Mouse (Mus musculus) adrenal gland, postnatal 36 days (tissue): ENCODE measurements around the gene Mlh1. TPM values are rescaled to one million over a fixed set of nuclear protein-coding genes. Genes with fewer than 3 reads are reported as not detected.
A peak's percentile ranks its signal among the peaks of the same experiment; 100 is the strongest.

ENCODE experiments used
- DNase-seq, 2 experiments: peaks; one replicate each; pipeline ENCODE4 v3.0.0; 2021; ENCODE audit warnings: mixed read lengths in 1 of 2
- total RNA-seq, 2 experiments: library from RNA; stranded (reverse); gene quantifications; 2 replicates each; pipeline ENCODE4 v1.2.3; 2021

Mlh1 gene
- total RNA-seq, 2 experiments from 2014 or later, result 14.0 to 15.3 TPM

GRCm38 (mm10) chr9:111286468-111286867 is 14.9 kb upstream of the Mlh1 start:
- DNase-seq, result no peak

DNA sequence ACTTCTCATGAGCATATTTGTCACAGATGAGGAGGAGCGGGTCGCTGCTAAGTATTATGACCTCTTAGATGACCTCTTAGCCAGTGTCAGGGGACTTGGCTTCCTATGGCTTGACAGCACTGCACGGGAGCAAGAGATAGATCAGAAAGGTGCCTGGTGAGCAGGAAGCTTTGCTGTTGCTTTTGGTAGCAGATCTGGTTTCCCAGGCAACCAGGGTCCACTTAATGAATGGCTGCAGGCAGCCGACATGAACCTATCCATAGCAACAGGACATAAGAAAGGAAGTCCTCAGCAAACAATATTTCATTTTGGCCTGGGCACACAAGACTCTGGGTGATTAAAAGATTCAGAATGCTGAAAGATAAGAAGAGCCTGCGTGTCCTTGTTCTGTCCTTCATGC is 14.1 kb upstream of the Mlh1 start:
- DNase-seq, result peak in 1 of 2 experiments; percentile 34

GRCm38 (mm10) chr9:111285061-111285460 is 13.5 kb upstream of the Mlh1 start:
- DNase-seq, result no peak

- peak in 1 of 2 experiments; percentile 62 for DNase-seq
These were observed 3.6 kb upstream of the Mlh1 start for GRCm38 (mm10) chr9:111275156-111275555.

- no peak for DNase-seq
These were observed 2.4 kb upstream of the Mlh1 start for GRCm38 (mm10) chr9:111273958-111274357.

DNA sequence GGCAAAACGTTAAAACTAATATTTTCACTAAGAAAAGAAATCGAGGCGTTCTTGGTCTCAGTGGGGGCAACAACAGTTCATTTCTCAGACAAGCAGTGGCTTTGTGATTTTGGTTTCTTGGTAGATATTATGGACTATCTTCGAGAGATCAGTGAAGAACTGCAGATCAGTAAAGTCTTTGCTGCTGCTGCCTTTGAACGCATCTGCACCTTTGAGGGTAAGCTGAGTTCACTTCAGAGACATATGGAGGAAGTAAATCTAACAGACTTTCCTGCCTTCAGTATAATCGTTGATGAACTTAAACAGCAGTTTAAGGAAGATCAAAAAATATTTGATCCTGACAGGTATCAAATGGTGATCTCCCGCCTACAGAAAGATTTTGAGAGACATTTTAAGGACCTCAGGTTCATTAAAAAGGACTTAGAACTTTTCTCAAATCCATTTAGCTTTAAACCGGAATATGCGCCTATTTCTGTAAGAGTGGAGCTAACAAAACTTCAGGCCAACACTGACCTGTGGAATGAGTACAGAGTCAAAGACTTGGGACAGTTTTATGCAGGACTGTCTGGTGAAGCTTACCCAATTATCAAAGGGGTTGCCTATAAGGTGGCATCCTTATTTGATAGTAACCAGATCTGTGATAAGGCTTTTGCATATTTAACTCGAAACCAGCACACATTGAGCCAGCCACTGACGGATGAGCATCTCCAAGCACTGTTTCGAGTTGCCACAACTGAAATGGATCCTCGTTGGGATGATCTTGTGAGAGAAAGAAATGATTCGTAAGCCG is 1.6 kb upstream of the Mlh1 start:
- DNase-seq, result no peak

GRCm38 (mm10) chr9:111272356-111272755 is 765 bp upstream of the Mlh1 start:
- peak in 1 of 2 experiments; percentile 39 for DNase-seq

GRCm38 (mm10) chr9:111271056-111271433 is 546 bp downstream of the Mlh1 start:
- DNase-seq, result no peak

DNA sequence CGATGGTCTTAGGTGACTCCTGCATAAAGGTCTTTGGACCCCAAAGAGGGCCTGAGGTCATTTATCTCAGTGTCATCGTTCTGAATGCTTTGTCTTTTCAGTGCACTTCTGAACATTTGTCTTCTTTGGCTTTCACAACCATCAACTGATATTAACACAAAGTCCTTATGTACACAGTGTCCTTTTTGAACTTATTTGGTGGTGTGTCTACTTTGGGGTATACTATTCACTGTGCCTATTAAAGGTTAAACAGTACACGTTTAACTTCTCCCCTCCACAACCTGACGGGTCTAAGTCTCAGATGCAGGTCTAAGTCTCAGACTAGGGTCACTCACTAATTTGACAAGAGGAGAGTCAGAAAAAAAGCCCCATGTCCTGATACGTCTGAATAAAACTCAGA is 985 bp downstream of the Mlh1 start:
- DNase-seq, result no peak

GRCm38 (mm10) chr9:111267998-111268397 is 3.6 kb downstream of the Mlh1 start:
- no peak for DNase-seq

- DNase-seq, result no peak
These were observed 10.2 kb downstream of the Mlh1 start for GRCm38 (mm10) chr9:111261356-111261755.

DNA sequence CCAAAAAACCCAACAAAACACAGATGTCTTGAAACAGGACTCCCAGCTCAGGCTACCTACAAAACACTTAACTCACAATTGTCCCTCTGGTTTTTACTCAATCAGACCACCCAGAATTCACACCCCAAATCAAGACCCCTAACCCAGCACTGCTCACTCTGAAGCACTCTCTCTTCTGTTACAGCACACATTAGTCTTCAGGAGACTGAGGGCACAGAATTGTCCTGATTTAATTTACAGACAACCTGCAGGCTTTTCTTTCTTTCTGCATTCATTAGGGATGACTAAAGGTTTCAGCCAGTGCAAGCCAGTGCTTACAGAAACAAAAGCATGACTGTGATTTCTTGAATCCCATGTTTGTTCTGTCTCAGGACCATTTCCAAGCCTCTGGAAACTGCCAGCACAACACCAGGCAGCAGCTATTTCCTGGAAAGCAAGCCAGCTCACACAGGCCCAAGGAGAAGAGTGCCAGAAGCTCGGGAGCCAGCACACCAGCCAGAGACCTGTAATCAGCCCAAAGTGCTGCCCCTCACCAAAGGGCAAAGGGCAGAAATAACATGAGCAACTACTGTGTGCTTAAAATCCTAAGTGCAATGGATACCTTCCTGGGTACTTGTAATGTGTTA is 11.1 kb downstream of the Mlh1 start:
- DNase-seq, result peak in 1 of 2 experiments; percentile 20

GRCm38 (mm10) chr9:111252161-111252869 is 19.3 kb downstream of the Mlh1 start:
- DNase-seq, result no peak

DNA sequence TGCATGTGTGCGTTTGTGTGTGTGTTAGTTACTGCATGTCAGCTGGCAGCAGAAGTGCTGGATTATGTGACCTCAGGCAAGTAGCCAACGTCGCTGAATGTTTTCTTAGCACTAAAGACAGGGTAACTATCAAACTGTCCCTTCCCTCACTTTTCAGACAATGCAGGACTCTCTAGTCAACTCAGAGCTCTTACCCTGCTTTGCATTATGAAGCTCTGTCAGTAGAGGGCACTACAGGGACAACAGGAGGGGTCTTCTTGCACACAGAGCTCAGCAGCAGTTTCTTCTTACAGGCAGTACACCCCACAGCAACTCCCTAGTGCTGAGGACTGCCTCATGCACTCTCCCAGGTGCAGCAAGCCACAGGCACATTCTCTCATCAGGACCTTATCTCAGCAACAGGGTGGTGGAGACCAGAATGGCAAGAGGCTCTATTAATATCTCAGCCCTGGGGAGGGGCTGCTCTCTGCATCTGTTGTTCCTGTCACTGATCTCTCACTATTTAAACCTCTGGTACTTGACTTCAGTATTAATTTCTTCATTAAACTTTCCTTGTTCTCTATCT is 23.8 kb downstream of the Mlh1 start:
- DNase-seq, result peak in 1 of 2 experiments; percentile 25

DNA sequence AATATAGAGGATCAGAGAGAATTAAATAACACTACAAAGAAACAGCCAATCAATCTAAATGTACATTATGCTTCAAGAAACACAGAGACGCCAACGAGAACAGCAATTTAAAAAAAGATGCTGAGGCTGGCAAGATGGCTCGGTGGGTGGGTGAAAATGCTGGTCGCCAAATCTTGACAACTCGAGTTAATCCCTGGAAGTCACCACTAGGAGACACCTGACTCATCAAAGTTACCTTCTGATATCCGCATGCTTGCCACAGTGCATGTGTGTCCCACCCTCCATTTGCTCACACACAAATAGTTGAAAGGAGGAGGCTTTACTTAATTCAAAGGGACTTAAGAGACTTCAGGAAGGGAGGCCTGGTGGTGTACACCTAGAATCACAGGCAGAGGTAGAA is 26.0 kb downstream of the Mlh1 start:
- DNase-seq, result no peak

DNA sequence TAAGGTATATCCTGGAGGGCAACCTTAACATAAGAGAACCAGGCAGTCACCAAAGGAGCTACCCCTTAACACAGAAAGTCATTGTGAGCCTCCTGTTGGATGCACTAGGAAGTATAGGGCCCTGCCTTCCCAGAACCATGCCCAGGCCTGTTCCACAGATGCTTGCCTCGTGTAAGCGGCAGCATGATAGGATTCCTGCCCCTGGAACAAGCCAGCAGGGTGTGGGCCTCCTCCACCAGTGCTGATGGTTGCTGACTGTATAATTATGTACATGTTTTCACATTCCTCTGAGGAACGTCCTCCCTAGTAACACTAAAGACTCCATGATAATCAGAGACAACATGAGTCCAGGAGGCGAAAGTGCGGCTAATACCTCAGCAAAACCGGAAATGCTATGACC is 28.2 kb downstream of the Mlh1 start:
- DNase-seq, result no peak

- peak; percentile 46 to 57 for DNase-seq
These were observed 31.8 kb downstream of the Mlh1 start for GRCm38 (mm10) chr9:111239821-111240220.

DNA sequence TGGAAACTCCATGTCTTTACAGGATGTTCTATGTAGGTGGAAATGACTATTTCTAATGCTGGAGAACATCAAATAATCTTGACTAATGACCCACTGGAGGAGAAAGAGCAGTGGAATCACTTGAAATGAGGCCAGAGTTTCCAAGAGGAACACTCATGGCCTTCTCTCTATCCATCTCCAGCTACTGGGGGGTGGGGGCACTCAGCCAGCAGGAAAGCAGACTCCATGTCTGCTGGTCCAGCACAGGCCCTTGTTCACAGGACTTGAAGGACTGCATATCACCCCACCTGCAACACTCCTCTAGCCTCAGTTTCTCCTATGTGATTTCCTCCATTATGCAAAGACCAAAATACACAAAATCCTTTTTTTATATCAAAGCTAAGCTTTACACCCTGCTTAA is 33.9 kb downstream of the Mlh1 start:
- DNase-seq, result no peak

GRCm38 (mm10) chr9:111234701-111235100 is 36.9 kb downstream of the Mlh1 start:
- peak; percentile 22 to 25 for DNase-seq

- peak in 1 of 2 experiments; percentile 27 for DNase-seq
These were observed 43.1 kb downstream of the Mlh1 start for GRCm38 (mm10) chr9:111228446-111228845.

DNA sequence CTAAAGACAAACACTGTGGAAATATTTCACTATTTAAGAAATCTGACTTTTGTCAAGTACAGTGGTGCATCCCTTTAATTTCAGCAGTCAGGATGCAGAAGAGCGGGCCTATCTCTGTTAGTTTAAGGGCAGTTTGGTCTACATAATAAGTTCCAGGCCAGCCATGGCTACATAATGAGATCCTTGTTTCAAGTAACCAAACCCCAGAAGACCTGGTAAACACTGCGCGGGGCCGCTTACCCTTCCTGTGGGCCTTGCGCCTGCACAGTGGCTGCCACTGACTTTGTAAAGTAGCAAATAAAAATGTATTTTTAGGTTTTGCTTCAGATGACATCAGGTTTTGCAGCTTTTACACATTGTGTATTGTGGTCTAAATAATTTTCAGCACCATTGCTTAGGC is 48.2 kb downstream of the Mlh1 start:
- DNase-seq, result no peak

DNA sequence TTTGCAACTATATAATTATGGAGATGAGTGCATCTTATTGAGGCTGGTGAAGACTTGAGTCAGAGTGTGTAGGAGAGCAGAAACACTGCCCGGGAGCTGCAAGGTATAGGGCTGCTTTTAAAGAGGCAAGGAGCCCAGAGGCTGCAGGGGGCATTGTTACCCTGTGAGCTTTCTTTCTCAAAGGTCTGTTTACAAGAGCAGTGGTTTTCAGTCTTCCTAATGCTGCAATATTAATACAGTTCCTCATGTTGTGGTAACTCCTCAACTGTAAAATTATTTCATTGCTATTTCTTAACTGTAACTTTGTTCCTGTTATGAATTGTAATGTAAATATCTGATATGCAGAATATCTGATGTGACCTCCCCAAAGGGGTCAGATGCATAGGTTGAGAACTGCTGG is 50.0 kb downstream of the Mlh1 start:
- DNase-seq, result no peak

DNA sequence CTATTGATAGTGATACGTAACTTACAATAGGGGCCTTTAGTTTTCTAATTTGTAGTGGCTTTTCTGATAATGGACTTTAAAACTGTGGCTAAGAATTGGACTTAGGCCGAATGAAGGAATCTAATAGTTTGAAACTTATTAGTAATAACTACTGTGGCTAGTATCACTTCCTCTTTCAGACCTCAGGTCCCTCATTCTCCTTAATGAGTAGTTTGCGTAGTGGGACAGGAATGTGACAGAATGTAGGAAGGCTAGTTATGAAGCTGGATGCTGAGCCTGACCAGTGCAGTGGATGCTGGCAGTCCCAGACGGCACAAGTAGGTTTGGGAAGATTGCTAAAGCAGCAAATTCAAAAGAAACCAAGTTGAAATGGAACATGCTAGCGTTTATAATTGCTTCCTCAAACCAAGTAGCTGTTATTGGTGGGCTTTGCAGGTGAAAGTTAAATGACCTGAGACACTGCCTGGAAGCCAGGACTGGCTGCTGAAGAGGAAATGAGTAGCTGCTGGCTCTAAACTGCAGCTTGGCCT is 51.0 kb downstream of the Mlh1 start:
- no peak for DNase-seq
